Mouse (Mus musculus): ENCODE results near the gene Saa4. TPM values are rescaled to one million over a fixed set of nuclear protein-coding genes. Genes with fewer than 3 reads are reported as not detected.

Gene Saa4
- polyA plus RNA-seq, 1 experiment from 2014 or later, result not detected

DNA sequence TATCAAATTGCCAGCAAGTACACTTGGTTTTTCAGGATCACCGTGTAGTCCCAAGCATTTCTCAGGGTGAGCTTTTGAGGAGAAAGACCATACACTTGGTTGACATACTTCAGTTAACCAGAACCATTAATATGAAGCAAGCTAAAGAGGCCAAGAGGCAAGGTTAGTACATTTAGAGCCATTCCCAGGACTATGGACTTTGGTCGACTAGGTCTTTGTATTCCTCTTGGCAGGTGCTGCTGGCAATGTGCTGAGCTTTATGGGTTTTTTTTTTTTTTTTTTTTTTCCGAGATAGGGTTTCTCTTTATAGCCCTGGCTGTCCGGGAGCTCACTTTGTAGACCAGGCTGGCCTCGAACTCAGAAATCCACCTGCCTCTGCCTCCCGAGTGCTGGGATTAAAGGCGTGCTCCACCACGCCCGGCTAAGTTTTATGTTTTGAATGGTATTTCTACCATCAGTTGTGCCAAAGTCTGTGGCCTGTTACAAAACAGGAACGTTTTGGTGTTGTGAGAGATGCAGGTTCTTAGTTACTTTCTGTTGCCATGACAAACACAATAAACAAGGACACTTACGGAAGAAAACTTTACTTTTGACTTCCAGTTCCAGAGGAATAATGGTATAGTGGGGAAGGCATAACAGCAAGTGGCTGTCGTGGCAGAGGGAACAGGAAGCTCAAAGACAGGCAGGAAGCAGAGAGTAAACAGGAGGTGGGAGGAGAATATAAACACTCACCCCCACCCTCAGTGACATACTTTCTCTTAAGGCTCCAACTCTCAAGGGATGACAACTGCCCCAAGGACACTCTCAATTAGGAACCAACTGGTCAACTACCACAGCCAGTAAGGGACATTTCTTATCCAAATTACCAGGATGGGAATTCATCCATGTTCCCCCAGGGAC lies 6.4 kb upstream of the Saa4 start:
- Histone ChIP-seq H3K27me3 (no peaks in the 10 kb centered on the region), H3K4me3 (no peak overlapping the region), H3K36me3 (no peaks in the 10 kb centered on the region), H3K9me3 (no peaks in the 10 kb centered on the region), H3K4me2 (replicated peaks) (no peak overlapping the region), H3K4me1 (no peaks in the 10 kb centered on the region), H3K9ac (no peak overlapping the region), H3K27ac (no peak overlapping the region)
- no peak for ATAC-seq (ENCODE audit: low FRiP score, low read depth)
- whole genome bisulfite sequencing, result 75% methylated on average over 12 of the region's 12 CpGs

DNA sequence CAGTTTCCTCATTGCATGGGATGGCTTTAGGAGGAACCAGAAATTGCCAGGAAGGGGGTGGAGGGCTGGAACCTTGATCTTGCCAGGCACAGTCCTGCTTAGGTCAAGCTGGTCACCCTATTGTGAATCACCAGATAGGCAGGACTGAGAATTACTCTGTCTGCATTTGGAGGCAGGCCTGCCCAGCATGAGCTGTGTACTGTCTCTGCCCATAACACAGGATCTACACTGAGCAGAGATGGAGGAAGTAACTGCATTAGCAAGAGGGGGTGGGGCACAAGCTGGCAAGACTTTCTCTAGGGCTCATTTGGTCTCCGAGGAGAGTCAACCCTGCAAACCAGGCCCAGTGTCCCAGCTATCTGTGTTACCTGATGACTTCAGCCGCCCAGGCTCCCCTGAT lies 2.6 kb upstream of the Saa4 start:
- Histone ChIP-seq H3K36me3 (no peaks in the 10 kb centered on the region), H3K9ac (no peak overlapping the region), H3K9me3 (no peaks in the 10 kb centered on the region), H3K4me2 (replicated peaks) (no peak overlapping the region), H3K4me1 (no peaks in the 10 kb centered on the region), H3K27ac (no peak overlapping the region), H3K27me3 (no peaks in the 10 kb centered on the region), H3K4me3 (no peak overlapping the region)
- WGBS, result 66% methylated on average over 2 of the region's 2 CpGs
- ATAC-seq (ENCODE audit: low FRiP score, low read depth), result no peak

DNA sequence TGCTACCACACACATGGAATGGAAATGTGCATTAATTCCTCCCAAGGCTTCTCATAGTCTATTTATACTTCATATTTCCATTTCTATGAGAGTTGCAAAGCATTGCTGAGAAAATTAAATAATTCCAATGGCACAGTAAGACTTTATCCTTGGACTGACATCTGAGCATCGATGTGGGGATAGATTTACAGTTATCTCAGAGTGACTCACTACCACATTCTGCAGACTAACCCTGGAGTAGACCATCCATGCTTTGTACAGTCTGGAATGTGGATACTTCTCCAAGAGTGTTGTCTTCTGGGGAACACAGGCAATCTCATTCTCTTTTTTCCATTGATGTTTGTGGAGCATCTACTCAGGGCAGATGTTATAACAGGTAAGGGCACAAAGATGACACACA lies 4.8 kb downstream of the Saa4 start:
- Histone ChIP-seq H3K27ac (no peak overlapping the region), H3K4me3 (no peak overlapping the region), H3K9me3 (no peaks in the 10 kb centered on the region), H3K9ac (no peak overlapping the region), H3K4me1 (no peaks in the 10 kb centered on the region), H3K36me3 (no peaks in the 10 kb centered on the region), H3K4me2 (replicated peaks) (no peak overlapping the region), H3K27me3 (no peaks in the 10 kb centered on the region)
- 91% methylated on average over 1 of the region's 1 CpGs for WGBS
- ATAC-seq (ENCODE audit: low FRiP score, low read depth), result no peak

DNA sequence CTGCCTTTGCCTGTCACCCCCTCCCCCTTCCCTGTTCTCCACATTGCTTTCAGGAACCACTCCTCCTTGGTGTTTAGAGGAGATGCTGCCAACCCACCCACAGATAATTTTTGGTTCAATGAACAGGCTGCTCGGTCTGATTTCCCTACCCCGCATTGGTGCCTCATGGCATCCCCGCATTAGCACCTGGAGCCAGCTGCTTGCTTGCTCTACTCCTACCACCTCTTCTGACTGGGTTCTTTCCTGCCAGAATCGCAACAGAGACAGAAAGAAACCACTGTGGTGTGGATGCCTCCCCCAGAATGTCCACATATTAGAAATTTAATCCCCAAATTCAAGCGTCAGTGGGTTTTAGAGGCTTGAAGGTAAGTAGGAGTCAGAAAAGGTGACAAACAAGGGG lies 8.0 kb downstream of the Saa4 start:
- H3K27ac ChIP-seq, result no peak overlapping the region

DNA sequence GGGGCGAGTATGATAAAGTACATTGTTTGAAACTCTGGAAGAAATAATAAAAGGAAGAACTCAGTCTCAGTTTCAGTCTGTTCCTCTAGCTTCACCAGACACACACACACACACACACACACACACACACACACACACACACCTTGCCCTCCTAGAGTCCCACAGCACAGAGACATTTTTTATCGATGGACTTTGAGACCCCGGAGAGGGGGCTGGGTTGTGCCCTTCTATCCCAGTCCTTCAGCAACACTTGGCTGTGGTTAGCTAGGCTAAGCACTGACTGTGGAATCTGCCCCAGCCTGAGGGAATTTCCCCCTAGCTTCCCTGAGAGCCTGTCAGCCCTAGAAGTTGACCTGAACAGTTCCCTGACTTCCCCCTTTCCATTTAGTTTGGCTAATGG lies 8.6 kb downstream of the Saa4 start:
- H3K9ac ChIP-seq, result no peak overlapping the region
- no peak overlapping the region for H3K27ac ChIP-seq
- no peak overlapping the region for H3K4me3 ChIP-seq
- H3K4me1 ChIP-seq, result no peaks in the 10 kb centered on the region
- H3K36me3 ChIP-seq, result no peaks in the 10 kb centered on the region
- H3K9me3 ChIP-seq, result no peaks in the 10 kb centered on the region
- WGBS, result 92% methylated on average over 3 of the region's 3 CpGs
- no peak overlapping the region for H3K4me2 ChIP-seq (replicated peaks)
- no peaks in the 10 kb centered on the region; the same call in 1 of the 2 replicates for H3K27me3 ChIP-seq
- no peak for ATAC-seq (ENCODE audit: low FRiP score, low read depth)

More for the DNA sequence above, 8.0 kb downstream of the Saa4 start:
- Histone ChIP-seq H3K9ac (no peak overlapping the region), H3K27me3 (no peaks in the 10 kb centered on the region; the same call in 1 of the 2 replicates), H3K4me1 (no peaks in the 10 kb centered on the region), H3K36me3 (no peaks in the 10 kb centered on the region), H3K4me3 (no peak overlapping the region), H3K4me2 (replicated peaks) (no peak overlapping the region), H3K9me3 (no peaks in the 10 kb centered on the region)
- no peak for ATAC-seq (ENCODE audit: low FRiP score, low read depth)
- 74% methylated on average over 5 of the region's 5 CpGs for WGBS

DNA sequence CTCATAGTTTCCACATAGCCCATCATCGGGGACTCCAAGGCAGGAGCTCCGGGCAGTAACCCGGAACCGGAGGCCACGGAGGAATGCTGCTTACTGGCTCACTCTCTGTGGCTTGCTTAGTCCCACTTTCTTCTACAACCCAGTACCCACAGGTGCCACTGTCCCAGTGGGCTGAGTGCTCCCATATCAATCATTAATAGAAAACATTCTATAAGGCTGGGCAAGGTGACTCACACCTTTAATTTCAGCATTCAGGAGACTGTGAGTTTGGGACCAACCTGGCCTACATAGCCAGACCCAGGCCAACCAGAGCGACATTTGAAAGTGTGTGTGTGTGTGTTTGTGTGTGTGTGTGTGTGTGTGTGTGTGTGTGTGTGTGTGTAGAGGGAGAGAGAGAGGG lies 9.0 kb downstream of the Saa4 start:
- no peak for ATAC-seq (ENCODE audit: low FRiP score, low read depth)
- Histone ChIP-seq H3K27me3 (no peaks in the 10 kb centered on the region; the same call in 1 of the 2 replicates), H3K9ac (no peak overlapping the region), H3K36me3 (no peaks in the 10 kb centered on the region), H3K4me2 (replicated peaks) (no peak overlapping the region), H3K4me1 (no peaks in the 10 kb centered on the region), H3K9me3 (no peaks in the 10 kb centered on the region), H3K27ac (no peak overlapping the region), H3K4me3 (no peak overlapping the region)
- 91% methylated on average over 6 of the region's 6 CpGs for WGBS

DNA sequence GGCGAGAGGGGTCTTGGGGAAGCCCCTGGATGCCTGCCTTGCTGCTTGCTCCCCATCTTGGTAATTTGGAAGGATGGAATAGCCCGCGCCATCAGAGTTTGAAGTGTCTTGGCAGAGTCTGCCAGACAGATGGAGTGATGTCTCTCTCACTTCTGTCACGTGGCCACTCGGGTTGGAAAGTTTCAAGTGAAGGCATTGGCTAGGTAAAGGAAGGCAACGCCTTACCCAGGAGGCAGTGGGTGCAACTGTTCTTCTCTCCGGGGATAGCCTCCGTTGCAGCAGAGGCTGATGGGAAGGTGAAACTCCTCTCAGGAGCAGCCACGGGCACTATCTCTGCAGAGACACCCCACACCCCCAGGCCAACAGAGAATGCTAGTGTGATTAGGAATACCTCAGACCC lies 11.9 kb downstream of the Saa4 start:
- no peaks in the 10 kb centered on the region for H3K9me3 ChIP-seq
- no peaks in the 10 kb centered on the region; the same call in 1 of the 2 replicates for H3K27me3 ChIP-seq
- no peak overlapping the region for H3K4me3 ChIP-seq
- no peak overlapping the region for H3K4me2 ChIP-seq (replicated peaks)
- no peaks in the 10 kb centered on the region for H3K36me3 ChIP-seq
- H3K27ac ChIP-seq, result no peak overlapping the region
- WGBS, result 73% methylated on average over 9 of the region's 9 CpGs
- H3K9ac ChIP-seq, result no peak overlapping the region
- no peak for ATAC-seq (ENCODE audit: low FRiP score, low read depth)
- no peaks in the 10 kb centered on the region for H3K4me1 ChIP-seq

DNA sequence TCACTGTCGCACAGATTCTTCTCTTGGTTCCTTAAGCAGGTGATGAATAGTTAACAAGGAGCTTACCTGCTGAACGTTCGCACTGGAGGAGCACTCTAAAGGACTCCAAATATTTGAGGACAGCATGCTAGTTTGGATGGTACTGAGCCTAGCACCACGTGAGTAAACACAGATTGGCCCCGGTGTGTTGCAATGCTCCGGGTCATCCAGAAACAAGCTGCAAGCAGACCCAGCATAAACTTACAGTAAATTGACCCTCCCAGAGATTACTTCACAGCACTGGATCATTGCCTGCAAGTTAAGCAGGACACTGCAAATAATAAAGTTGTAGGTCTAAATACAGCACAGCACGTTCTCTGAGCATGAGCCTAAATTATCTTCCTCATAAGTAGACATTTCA lies 12.9 kb downstream of the Saa4 start:
- no peak for ATAC-seq (ENCODE audit: low FRiP score, low read depth)
- H3K4me2 ChIP-seq (replicated peaks), result no peak overlapping the region

DNA sequence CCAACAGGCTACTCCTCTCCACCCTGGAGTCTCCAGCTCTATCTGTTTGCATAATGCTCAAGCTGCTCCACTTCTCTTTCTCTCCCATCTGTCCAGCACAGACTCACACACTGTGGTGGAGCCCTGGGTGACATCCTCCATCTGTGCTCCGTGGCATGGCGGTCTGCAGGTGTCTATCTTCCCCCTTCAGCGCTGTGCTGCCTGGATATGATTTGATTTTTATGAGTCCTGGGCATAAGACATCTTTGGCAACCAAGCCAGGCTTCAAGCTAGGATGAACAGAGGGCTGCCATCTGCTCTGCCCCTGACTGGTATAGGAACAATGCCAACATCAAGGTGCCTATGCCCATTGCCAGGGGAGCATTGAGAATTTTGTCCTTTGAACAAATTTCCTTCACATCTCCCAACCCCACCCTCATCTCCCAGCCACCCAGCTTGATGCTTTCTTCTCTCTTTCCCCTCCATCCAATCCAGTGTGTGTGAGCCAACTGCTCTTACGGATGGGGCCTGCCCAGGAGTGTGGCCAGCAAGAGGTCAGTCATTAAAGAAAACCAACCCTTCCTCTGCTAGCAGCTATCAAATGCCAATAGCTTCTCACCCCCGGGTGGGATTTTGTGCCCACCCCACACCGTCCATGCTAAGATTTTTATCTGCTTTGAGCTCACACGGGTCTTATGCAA lies 13.7 kb downstream of the Saa4 start:
- no peak for ATAC-seq (ENCODE audit: low FRiP score, low read depth)
- H3K4me1 ChIP-seq, result no peaks in the 10 kb centered on the region
- no peaks in the 10 kb centered on the region for H3K36me3 ChIP-seq
- H3K9me3 ChIP-seq, result no peaks in the 10 kb centered on the region
- no peak overlapping the region for H3K9ac ChIP-seq
- no peaks in the 10 kb centered on the region; the same call in 1 of the 2 replicates for H3K27me3 ChIP-seq
- no peak overlapping the region for H3K4me2 ChIP-seq (replicated peaks)
- no peak overlapping the region for H3K4me3 ChIP-seq
- no peak overlapping the region for H3K27ac ChIP-seq
- WGBS, result 88% methylated on average over 7 of the region's 7 CpGs

More for the DNA sequence above, 12.9 kb downstream of the Saa4 start:
- H3K36me3 ChIP-seq, result no peaks in the 10 kb centered on the region
- 79% methylated on average over 7 of the region's 7 CpGs for WGBS
- H3K9ac ChIP-seq, result no peak overlapping the region
- no peaks in the 10 kb centered on the region for H3K9me3 ChIP-seq
- H3K27ac ChIP-seq, result no peak overlapping the region
- no peaks in the 10 kb centered on the region for H3K4me1 ChIP-seq
- H3K4me3 ChIP-seq, result no peak overlapping the region
- no peaks in the 10 kb centered on the region; the same call in 1 of the 2 replicates for H3K27me3 ChIP-seq

DNA sequence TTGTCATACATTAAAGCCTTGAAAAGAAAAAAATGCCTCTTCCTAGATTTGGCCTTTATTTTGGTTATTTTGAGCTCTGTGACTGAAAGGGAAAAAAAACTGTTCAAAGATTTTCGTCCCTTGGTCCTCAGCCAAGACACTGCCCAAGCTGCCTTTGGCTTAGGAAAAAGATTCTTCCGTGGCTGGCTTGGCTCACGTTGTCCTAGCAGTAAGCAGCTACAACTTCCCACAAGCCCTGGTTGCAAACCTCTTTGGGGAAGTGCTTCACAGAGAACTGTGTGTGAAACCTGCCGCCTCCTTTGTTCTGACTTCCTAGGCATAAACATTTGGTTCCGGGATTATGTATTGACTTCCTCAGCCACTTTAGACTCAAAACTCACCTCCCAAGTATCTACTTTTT lies 15.5 kb downstream of the Saa4 start:
- H3K27ac ChIP-seq, result no peak overlapping the region
- WGBS, result 52% methylated on average over 5 of the region's 5 CpGs
- no peaks in the 10 kb centered on the region for H3K36me3 ChIP-seq
- H3K4me1 ChIP-seq, result no peaks in the 10 kb centered on the region
- ATAC-seq (ENCODE audit: low FRiP score, low read depth), result no peak
- no peak overlapping the region for H3K4me3 ChIP-seq
- H3K4me2 ChIP-seq (replicated peaks), result no peak overlapping the region
- H3K9me3 ChIP-seq, result no peaks in the 10 kb centered on the region
- H3K27me3 ChIP-seq, result no peaks in the 10 kb centered on the region; the same call in 1 of the 2 replicates
- H3K9ac ChIP-seq, result no peak overlapping the region

DNA sequence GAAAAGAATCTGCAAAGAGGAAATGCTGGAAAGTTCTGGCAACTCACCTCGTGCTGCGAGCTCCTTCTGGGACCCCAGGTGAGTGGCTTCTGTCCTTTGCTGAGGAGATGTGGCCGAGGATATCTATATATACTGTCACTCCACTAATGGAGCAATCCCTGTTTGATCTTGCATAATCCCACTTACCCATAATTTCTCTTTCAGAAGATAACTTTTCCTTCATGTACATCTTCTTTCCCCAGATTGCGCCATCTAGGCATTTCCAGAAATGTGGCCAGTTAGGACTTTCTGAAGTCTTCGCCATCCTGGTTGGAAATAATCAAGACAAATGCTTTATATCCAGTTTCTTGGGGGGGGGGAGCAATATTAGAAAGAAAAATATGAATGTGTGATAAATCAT lies 16.8 kb downstream of the Saa4 start, which contains the start of gene Saa3:
Saa3 (minus strand) TSS at position 101 of the 400 bp plus-strand sequence.
- H3K9me3 ChIP-seq, result no peaks in the 10 kb centered on the region
- H3K4me2 ChIP-seq (replicated peaks), result no peak within 1 kb of the TSS
- no peak within 1 kb of the TSS for H3K27ac ChIP-seq
- WGBS, result 84% methylated on average over 5 of the region's 5 CpGs
- no peaks in the 10 kb centered on the region for H3K27me3 ChIP-seq
- H3K36me3 ChIP-seq, result no peaks in the 10 kb centered on the region
- no peak for ATAC-seq (ENCODE audit: low FRiP score, low read depth)
- H3K9ac ChIP-seq, result no peak within 1 kb of the TSS
- H3K4me3 ChIP-seq, result no peak within 1 kb of the TSS
- no peaks in the 10 kb centered on the region for H3K4me1 ChIP-seq

DNA sequence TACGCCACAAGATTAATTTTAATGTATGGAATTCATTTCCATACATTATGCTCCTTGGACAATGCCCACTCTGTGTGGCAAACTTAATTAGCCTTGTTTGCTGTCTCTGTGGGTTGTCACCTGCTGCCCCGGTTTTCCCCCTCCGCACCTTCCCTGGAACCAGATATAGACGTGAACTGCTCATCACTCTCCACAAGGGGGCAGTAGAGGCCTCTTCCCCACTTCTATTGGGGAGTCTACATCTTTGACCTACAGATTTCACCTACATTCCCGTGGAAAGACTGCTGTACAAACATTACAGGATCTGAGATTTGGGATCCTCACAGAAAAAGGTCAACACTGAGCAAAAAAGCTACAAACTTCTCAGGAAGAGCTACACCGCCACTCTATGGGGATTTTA lies 17.9 kb downstream of the Saa4 start:
- Histone ChIP-seq H3K36me3 (no peaks in the 10 kb centered on the region), H3K9ac (no peak overlapping the region), H3K4me2 (replicated peaks) (no peak overlapping the region), H3K4me1 (peaks cover 3% of the 10 kb centered on the region), H3K9me3 (no peaks in the 10 kb centered on the region), H3K27ac (no peak overlapping the region), H3K4me3 (no peak overlapping the region), H3K27me3 (no peaks in the 10 kb centered on the region)
- WGBS, result 34% methylated on average over 6 of the region's 6 CpGs
- no peak for ATAC-seq (ENCODE audit: low FRiP score, low read depth)
